Mouse (Mus musculus): ENCODE data around the gene Lrrc59.

The Lrrc59 gene

DNA sequence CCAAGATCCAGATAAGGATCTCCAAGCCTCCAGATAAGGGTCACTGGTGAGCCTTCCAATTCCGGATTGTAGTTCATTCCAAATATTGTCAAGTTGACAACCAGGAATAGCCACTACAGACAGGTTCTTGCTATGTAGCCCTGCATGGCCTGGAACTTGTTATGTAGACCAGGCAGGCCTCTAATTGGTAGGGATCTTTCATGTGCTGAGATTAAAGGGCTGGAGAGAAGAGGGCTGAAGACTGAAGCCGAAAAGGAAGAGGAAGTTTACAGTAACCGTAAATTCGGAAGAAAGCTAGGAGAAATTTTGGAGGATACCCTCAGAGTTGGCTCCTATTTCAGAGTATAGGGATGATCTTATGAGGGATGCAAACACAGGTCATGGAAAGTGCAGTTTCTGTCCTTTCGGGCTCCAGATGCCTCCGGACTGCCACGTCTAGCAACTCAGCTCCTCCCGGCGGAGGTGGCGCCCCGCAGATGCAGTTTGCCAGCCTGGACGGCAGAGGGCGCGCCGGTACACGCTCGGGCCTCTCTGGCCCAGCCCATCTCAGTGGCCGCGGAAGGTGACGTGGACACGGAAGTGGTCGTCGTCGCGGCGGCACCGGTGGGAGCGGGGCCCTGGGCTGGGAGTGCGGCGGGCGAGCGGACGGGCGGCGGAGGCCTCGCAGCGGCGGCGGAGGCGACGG, at the start of gene Lrrc59:
Gene Lrrc59 (plus strand): TSS at position 569 of the 685 bp plus-strand sequence.
- peak; percentile 97 to 98 for DNase-seq (ENCODE audit: low spot score in 2 of 2)

DNA sequence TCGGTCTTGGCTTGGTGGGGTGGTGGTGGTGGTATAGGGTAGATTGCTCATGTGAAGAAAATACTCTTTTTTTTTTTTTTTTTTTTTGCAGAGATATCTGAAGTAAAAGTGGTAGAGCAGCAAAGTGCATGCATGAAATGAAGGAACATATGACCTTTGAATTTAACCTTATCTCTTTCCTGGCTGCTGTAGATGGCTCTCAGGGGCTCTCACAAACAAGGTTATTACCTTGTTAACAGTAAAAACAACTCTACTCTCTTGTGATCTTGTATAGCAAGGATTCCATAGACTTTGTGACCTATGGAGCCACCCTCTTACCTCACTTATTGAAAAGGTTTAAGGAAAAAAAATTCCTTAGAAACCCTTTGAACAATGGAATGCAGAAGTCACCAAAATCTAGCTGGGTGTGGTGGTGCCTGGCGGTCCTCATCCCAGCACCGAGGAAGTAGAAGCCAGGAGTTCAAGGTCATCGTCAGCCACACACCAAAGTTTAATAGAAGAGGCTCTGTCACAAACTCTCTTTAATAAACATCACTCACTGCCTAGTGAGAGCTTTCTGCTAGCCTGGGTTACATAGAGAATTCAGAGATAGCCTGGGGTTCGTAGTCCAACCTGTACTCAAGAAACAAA, 49.3 kb upstream of the Lrrc59 start:
- no peak for DNase-seq (ENCODE audit: low spot score in 2 of 2)

DNA sequence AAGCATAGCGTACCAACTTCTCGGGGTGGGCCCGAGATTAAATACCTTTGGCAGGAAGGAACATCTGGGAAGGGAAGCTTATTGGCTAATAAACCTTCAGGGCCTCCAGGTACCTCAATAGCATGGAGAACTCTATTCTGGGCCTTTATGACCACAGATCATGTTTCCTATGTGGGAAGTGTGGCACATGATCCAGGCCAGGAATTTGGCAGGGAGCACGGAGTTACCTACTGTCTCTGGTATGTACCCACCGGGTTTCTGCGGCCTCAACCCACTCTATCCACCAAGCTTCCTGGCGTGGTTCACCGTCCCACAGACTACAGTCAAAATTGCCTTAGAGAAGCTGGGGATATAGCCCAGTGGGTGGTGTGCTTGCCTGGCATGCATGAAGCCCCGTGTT, 44.5 kb upstream of the Lrrc59 start:
- no peak for DNase-seq (ENCODE audit: low spot score in 2 of 2)

DNA sequence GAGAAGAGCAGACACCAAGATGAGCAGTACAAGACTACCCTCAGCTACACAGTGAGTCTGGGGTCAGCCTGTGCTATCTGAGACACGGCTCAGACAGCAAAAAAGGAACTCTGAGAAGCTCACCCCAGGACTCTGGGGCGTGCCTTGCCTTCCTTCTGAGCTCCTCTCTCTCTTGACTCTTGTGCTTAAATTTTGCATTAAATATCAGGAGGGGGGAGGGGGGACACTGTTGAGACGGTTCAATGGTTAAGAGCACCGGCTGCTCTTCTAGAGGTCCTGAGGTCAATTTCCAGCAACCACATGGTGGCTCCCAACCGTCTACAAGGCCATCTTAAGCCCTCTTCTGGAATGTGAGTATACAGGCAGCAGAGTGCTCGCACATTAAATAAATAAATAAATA, 42.1 kb upstream of the Lrrc59 start:
- DNase-seq (ENCODE audit: low spot score in 2 of 2) = no peak

DNA sequence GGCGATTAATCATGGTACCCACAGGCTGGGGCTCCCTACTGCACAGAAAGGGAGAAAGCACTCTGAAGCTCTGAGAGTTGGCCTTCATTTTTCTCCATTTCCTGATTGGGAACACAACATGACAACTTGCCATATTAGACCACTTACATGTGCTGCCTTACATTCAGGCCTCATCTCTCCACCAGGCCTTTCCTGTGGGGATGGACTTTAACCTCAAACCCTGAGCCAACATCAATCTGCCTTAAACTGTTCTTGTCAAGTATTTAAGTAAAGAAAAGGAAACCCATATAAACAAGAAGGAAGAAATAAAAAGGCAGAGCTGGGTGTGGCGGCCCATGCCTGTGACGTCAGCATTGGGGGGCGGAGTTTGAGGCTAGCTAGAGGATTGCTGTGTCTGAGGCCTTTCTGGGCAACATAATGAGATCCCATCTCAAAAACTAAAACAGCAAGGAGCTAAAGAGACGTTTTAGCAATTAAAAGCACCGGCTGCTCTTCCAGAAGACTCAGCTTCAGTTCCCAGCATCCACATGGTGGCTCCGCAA, 33.2 kb upstream of the Lrrc59 start:
- no peak for DNase-seq (ENCODE audit: low spot score in 2 of 2)

DNA sequence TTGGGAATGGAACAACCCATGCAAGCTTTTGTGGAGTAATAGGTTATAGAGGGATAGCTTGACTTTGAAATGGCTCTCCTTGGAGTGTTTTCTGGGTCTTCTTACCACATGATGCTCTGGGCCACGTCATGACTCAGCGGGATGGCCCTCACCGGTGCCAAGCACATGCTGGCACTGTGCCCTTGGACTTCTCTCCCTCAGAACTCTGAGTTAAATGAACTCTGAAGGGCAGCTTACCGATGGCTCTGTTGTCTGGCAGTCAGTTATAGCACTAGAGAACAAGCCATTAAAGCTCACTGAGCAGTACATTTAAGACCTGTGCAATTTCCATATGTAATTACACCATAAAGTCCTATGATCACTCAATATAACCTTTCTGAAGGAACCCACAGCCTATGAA, 32.2 kb upstream of the Lrrc59 start:
- peak in 1 of 2 experiments; percentile 8 for DNase-seq (ENCODE audit: low spot score in 2 of 2)

DNA sequence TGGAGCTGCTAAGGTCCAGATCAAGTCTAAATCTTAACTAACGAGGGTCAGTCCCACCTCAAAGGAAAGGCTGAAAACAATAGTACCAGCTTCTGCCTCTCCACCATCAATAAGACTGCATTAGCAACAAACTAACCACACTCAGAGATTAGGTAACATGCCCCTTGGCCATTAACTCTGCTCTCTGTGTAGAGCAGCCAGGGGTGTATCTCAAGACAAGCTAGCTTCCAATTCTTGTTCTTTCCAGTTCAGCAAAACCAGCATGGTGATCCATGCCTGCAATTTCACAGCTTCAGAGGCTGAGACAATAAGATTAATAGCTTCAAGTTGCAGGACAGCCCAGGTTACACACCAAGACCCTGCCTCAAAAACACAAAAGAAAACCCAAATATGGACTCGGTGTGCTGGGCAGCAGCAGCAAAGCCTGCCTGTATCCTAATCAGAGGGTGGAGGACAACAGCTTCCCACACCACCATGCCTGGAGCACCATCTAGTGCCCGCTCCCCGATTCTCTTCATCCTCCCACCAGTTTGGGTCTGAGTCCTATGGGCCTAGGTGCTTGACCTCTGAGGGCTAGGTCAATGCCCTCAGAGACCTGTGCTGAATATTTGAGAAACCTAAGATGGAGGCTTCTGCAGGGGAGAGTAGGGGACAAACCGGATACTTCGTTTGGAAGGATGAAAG, 31.0 kb upstream of the Lrrc59 start:
- no peak for DNase-seq (ENCODE audit: low spot score in 2 of 2)

DNA sequence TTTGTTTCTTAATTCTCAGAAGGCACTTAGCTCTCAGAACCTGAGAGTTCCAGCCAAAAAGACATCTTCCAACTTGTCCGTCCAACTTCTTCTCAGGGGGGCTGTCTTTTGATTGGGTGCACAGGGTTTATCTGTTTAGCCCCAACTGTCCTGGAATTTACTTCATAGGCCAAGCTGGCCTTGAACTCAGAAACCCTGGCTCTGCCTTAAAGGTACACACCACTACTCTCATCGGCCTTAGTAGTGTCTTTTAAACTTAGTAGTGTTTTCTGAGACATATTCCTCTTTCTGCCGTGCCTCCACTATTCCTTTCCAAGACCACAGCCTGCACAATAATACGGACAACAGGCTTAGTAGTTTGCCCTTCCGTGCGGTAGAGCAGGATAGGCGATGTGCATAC, 29.1 kb upstream of the Lrrc59 start:
- DNase-seq (ENCODE audit: low spot score in 2 of 2) = no peak

DNA sequence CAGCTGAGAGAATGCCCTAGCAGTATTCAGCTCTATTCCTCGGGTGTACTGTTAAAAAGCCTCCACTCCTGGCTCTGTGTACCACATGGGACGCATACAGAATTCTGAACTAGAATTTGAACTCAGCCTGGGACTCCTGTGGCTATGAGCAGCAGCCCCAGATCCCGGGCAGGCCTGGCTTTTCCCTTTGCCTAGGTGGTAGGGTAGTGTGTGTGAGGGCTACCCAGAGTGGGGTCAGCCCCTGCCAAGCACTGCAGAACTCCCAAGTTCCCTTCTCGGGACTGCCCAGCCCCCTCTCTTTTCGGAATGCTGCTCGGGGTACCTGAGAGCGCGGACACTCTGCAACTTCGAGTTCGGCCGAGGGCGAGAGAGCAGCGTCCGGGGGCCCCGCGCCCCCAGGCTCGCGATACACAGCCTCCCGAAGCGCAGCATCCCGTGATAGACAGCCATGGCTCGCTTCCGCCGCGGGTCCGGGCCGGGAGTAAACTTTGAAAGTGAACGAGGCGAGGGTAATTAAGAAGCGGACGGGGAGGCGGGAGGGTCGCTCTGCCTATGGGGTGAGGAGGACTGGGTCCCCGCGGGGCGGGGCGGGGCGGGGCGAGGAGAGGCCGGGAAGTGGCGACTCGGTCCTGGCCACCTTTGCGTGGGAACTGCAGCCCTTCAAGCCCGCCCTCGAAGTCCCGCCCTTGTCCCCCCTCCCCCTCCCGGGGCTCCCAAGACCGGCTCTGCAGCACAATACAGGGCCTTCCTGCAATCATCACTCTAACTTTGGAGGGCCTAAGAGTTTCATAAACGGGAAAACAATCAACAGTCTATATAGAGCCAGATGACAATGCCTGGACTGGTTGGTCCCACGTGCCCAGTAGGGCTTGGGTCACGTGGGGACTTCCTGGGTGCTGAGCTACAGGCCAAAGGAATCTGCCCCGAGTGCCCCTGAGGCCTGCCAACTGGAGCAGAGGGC, 28.0 kb upstream of the Lrrc59 start, which contains the start of gene Acsf2:
Gene Acsf2 (minus strand): TSS at position 551 of the 961 bp plus-strand sequence.
- DNase-seq (ENCODE audit: low spot score in 2 of 2) = peak; percentile 30 to 53

DNA sequence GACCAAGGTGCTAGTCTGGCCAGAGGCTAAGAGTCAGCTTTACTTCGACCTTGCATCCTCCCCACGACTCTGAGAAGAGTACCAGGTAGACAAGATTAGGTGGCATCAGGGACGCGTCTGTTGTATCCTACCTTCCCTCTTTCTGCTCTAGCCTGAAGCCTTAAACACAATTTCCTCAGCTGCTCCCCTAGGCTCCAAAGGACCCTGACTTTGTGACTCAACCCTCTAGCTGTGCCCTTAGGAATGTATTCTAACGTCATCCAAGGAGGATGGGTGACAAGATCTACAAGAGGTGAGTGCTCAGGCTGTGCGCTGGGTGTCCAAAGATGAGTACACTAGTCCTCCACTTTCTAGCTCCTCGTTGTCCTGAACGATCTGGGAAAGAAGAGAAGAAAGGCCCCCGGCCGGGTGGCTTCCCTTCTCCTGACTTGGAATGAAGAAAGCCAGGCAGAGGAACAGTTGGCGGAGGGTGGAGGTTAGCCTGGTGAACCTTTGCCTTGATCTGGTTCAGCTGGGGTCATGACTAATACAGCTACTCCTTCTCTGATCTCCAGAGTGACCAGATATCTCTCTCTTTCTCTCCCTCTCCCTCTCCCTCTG, 27.1 kb upstream of the Lrrc59 start:
- no peak for DNase-seq (ENCODE audit: low spot score in 2 of 2)

DNA sequence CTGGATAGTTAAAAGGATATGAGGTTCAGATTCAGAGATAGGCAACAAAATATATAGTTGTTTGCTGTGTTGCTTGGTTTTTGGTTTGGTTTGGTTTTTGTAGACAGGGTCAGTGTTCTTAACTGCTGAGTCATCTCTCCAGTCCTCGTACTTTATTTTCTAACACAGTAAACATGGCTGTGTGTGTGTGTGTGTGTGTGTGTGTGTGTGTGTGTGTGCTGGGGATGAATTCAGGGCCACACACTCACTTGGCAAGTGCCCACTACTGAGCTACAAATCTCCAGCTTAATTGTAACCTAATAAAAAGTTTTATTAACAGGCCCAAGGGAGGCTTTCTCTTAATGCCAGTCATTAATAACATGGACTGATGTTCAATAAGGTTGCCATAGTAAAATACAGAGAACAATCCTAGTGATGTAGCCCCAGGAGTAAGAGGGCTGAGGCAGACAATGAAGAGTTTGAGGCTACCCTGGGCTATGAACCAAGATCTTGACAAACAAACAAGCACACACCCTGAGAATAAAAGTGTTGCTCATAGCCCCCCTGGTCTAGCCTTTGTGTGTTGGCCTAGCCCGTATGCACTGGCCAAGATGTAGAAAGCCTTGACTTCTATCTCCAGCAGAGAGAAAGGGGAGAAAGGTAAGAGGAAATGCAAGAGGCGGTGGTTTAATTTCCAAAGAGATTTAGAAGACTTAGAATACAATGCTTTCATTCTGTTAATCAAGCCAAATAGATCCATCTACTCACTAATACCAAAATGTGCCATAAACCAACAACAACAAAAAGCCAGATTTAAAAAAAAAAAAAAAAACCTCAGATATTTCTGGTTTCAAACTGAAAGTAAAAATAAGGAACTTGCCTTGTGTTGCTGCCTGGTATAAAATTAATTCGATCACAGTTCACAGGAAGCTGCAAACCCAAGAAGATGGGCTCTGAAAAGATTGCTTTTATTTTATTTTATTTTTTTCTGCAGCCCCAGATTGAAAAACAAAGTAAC, 18.5 kb upstream of the Lrrc59 start:
- no peak for DNase-seq (ENCODE audit: low spot score in 2 of 2)

DNA sequence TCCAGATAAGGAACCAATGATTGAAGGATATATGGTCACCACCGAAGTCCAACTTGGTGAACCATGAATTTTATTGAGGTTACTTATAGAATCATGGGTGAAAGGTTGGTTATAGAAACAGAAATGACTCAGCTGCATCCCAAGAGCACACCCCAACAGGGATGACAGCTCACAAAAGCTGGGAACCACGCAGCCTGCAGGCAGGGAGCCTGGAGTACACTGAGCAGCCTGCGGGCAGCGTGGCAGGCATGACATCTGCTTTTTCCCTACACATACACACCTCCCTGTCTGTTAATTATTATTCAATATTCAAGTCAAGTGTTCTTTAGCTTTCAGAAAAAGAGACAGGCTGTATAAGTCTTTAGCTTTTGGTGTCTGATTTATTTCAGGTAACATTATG, 15.0 kb upstream of the Lrrc59 start:
- no peak for DNase-seq (ENCODE audit: low spot score in 2 of 2)

DNA sequence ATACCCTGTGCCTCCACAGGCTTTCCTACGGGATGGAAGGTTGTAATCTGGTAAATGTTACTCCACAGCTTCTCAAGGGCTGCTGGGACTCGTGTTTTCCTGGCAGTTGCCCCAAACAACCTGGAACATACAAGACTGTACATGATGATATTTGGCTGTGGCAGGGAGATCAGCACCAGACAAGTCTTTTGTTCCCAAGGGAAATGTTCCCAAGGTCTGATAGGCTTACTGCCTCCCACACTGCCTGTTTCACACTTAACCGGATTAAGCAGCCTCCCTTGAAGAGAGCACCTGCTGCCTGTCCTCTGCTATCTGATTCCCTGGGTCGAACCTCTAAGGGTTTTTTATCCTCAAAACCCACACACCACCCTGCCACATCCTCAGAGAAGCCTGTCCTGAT, 14.1 kb upstream of the Lrrc59 start:
- no peak for DNase-seq (ENCODE audit: low spot score in 2 of 2)

DNA sequence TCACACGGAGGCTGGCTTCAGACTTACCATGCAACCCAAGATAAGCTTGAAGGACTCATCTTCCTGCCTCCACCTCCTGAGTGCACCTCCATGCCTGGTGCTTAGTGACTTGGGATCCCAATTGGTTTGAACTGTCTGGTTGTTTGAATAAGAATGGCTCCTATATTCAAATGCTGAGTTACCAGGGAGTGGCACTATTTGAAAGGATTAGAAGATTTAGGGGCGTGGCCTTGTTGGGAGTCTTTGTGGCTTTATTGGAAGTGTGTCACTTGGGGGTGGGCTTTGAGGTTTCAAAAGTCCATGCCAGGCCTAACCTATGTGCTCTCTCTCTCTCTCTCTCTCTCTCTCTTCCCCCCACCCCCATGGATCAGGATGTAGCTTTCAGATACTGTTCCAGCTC, 11.9 kb upstream of the Lrrc59 start:
- DNase-seq (ENCODE audit: low spot score in 2 of 2) = no peak

DNA sequence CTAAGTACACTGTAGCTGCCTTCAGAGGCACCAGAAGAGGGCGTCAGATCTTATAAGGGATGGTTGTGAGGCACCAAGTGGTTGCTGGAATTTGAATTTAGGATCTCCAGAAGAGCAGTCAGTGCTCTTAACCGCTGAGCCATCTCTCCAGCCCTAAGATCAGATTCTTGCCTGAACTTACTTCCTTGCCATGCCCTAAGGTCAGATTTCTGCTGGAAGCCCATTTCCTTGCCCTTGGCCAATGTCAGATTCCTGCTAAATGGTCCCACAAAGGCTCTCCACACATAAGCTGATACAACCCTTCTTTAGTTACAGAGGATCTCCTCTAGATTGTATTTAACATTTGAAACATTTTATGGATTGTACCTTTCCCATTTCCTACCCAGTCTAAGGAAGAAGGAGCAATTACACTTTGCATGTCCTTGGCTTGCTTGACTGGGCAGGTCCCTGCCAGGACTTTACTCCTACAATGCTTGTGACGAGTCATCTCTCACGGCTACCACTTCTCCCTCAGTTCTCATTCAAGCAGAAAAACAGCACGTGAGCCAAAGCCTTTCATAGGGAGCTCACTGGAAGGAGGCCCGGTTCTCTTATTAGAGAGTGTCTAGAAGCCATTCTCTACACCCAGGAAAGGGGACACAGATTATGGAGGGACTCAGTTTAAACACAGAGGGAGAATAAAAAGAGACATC, 8.7 kb upstream of the Lrrc59 start:
- DNase-seq (ENCODE audit: low spot score in 2 of 2) = no peak

DNA sequence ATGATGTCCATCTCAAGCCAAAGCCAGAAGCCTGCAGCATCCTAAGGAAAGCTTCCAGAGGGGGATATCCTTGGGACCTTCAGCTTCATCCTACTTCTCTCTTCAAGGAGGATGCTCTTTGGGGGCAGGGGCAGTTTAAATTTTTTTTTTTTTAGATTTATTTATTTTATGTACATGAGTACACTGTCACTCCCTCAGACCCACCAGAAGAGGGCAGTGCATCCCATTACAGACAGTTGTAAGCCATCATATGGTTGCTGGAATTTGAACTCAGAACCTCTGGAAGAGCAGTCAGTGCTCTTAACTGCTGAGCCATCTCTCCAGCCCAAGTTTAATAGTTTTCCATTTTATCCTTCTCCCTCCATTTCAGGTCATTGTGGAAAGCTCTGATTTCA, 8.1 kb upstream of the Lrrc59 start:
- no peak for DNase-seq (ENCODE audit: low spot score in 2 of 2)

DNA sequence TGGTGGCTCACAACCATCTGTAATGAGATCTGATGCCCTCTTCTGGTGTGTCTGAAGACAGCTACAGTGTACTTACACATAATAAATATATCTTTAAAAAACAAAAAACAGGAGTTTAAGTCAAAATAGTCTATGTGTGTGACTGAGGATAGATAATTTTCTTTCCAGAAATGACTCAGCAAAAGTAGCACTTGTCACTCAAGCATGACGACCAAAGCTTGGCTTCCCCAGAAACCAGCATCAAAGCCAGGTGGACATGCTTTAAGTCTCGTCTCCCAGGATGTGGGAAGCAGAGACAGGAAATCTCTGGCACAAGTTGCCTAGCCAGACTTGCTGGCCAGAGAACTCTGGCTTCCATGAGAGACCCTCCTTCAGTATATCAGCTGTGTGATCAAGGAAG, 7.4 kb upstream of the Lrrc59 start:
- DNase-seq (ENCODE audit: low spot score in 2 of 2) = no peak

DNA sequence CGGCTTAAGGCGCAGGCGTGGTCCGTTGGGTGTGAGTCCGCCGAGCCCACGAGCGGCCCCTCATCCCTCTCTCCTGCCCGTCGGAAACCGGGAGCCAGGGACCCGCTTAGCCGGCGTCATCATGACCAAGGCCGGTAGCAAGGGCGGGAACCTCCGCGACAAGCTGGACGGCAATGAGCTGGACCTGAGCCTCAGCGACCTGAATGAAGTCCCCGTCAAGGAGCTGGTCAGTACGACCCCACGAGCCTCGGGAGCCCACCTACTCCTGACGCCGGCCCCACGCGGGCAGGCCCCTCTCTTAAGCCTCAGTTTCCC, 274 bp downstream of the Lrrc59 start:
- DNase-seq (ENCODE audit: low spot score in 2 of 2) = no peak

DNA sequence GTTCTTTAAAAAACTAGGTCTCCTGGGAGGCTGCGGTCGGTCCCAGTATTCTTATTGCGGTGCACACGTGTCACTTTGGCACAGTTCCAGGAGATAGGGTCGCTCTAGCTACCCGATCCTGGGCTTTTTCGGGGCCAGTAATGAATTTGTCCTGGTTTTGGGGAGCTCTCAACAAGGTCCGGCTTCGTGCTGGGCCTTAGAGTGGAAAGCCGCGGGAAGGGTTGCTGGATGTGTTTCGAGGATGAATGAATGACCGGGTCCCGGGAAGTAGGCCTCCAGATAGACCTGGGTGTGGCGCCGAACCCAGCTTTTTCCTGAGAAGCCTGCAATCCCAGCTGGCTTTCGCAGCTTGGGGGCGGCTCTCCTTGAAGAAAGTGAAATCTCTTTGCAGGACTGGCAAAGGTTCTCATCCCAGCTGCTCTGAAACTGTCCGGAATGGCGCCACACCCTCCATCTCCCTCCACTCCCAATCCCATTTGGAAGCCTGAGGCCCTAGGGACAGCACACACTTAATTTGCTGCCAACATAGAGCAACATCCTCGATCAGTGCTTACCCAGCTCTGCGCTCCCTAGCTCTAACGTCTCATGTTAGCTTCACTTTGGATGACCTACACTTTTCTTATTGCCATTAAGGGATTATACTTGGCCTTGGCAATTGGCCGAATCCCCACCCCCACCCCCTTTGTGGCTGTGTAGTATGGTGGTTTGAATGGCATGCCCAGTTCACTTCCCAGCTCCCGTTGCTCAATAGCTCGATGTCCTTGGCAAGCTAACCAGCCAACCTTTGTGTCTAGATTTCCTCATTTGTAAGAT, 838 bp downstream of the Lrrc59 start:
- DNase-seq (ENCODE audit: low spot score in 2 of 2) = peak in 1 of 2 experiments; percentile 22
